Mouse (Mus musculus): ENCODE results near the gene Amigo1.
"Not testable (repeated sequence)": the region's sequence is repeated elsewhere in the genome, so short reads cannot be mapped to it uniquely, and the experiment has no call there.

Amigo1 gene

GRCm38 (mm10) chr3:108206731-108207375 is 20.7 kb downstream of the Amigo1 start:
- in situ Hi-C loops (cut with MboI, MseI): no loop called here

GRCm38 (mm10) chr3:108209001-108209400 is 22.9 kb downstream of the Amigo1 start:
- in situ Hi-C loops (cut with MboI, MseI): no loop called here

- in situ Hi-C loops (cut with MboI, MseI): no loop called here
Measured at GRCm38 (mm10) chr3:108209536-108209935, 23.4 kb downstream of the Amigo1 start.

GRCm38 (mm10) chr3:108209946-108210770 is 24.0 kb downstream of the Amigo1 start:
- in situ Hi-C loops (cut with MboI, MseI): no loop called here

GRCm38 (mm10) chr3:108210771-108211139 is 24.6 kb downstream of the Amigo1 start, which contains the start of gene Atxn7l2:
TSS of gene Atxn7l2 (minus strand) at chr3:108210934.
- in situ Hi-C loops (cut with MboI, MseI): no loop called here

GRCm38 (mm10) chr3:108211845-108212244 is 25.7 kb downstream of the Amigo1 start:
- in situ Hi-C loops (cut with MboI, MseI): no loop called here

GRCm38 (mm10) chr3:108212406-108212805 is 26.3 kb downstream of the Amigo1 start:
- in situ Hi-C loops (cut with MboI, MseI): no loop called here

GRCm38 (mm10) chr3:108214734-108215133 is 28.6 kb downstream of the Amigo1 start:
- in situ Hi-C loops (cut with MboI, MseI): no loop called here

GRCm38 (mm10) chr3:108220661-108221060 is 34.5 kb downstream of the Amigo1 start:
- in situ Hi-C loops (cut with MboI, MseI): no loop called here

GRCm38 (mm10) chr3:108225711-108226557 is 39.8 kb downstream of the Amigo1 start:
- in situ Hi-C loops (cut with MboI, MseI): no loop called here

- in situ Hi-C loops (cut with MboI, MseI): no loop called here
Measured at GRCm38 (mm10) chr3:108226558-108227350, 40.6 kb downstream of the Amigo1 start, which contains the start of gene Sypl2. TSS of gene Sypl2 (minus strand) at chr3:108226648.

GRCm38 (mm10) chr3:108227521-108227920 is 41.4 kb downstream of the Amigo1 start:
- in situ Hi-C loops (cut with MboI, MseI): no loop called here

GRCm38 (mm10) chr3:108231646-108232045 is 45.5 kb downstream of the Amigo1 start:
- in situ Hi-C loops (cut with MboI, MseI): no loop called here

GRCm38 (mm10) chr3:108237474-108238102 is 51.5 kb downstream of the Amigo1 start:
- in situ Hi-C loops (cut with MboI, MseI): not testable (repeated sequence)

- in situ Hi-C loops (cut with MboI, MseI): no loop called here
Measured at GRCm38 (mm10) chr3:108241243-108241839, 55.2 kb downstream of the Amigo1 start.
